Mouse (Mus musculus): ENCODE data around the gene Cep70.

Gene Cep70

DNA sequence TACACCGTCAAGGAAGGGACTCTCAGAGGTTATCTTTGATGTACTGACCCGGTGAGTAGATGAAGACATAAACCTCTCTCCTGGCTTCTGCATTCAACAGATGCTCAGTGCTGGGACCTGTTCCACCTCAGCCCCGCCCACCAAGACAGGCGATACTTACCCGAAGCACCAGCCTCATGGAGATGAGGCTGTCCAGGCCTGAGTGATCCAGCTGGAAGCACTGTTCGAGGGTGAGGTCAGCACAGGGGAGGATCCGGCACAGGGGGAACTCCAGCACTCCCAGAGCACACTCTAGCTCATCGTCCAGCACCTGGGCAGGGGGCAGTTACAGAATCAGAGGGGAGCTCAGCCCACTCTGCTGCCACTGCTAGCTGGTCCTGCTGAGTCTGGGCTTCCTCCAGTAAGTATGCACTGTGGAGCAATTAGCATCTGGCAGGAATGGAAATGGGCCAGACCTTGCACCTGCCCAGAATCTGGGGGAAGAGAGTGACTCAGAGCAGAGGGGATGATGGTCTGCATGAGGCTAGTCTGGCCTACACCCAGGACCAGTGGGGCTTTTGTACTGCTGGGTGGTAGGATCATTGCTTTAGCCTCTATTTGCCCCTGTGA is 76.3 kb downstream of the Cep70 start:
- DNase-seq (ENCODE audit: low read depth, low spot score) = no peak

GRCm38 (mm10) chr9:99320006-99320405 is 76.8 kb downstream of the Cep70 start:
- no peak for DNase-seq (ENCODE audit: low read depth, low spot score)

DNA sequence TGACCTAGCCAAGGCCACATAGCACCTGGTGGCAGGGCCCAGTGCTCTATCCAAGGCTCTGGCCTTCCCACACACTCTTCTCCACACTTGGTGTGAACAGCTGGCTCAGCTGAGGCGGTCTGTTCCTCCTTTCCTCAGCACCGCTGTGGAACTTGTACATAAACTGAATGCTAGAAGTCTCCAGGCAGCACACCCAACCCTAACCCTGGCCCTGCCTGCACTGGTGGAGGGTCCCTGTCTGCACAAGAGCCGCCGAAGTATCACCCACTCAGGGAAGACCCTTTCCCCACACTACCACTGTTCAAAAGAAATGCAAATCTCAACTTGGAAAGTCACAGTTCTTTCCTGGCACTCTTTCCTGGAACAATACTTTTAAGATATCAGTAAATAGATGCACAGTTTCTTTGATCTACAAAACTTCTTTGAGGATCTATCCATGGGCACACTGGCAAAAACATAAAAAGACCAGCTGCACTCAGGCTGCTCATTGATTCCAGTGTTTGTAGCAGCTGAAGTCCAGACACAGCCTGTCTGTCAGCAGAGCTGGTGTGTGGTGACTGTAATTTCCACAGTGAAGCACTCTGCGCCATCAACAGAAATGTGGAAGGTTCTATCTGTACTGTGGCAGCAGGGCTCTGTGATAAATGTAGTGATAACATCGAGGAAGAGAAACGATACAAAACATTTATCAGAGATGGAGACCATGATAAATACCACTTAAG is 82.2 kb downstream of the Cep70 start:
- no peak for DNase-seq (ENCODE audit: low read depth, low spot score)

GRCm38 (mm10) chr9:99325961-99326360 is 82.8 kb downstream of the Cep70 start:
- no peak for DNase-seq (ENCODE audit: low read depth, low spot score)

- no peak for DNase-seq (ENCODE audit: low read depth, low spot score)
These were observed 83.7 kb downstream of the Cep70 start for GRCm38 (mm10) chr9:99326881-99327280.

DNA sequence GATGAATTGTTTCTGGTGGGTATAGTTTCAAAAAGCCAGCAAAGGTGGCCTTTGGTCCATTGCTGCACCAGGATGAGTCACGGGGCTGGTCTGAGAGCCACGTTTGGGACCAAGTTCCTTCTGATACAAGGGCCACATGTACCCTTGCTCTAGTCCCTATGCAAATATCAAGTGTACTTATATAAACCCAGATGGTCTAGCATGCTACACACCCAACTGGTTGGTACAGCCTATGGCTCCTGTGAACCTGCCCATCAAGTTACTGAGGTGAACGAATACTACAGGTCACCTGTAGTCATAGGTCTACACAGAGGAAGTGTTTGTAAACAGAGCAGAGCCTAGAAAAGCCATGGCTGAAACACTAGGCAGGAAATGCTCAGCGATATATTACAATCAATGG is 93.4 kb downstream of the Cep70 start:
- no peak for DNase-seq (ENCODE audit: low read depth, low spot score)

GRCm38 (mm10) chr9:99338293-99338692 is 95.1 kb downstream of the Cep70 start:
- no peak for DNase-seq (ENCODE audit: low read depth, low spot score)

GRCm38 (mm10) chr9:99339182-99339581 is 96.0 kb downstream of the Cep70 start:
- no peak for DNase-seq (ENCODE audit: low read depth, low spot score)

GRCm38 (mm10) chr9:99340126-99340525 is 97.0 kb downstream of the Cep70 start:
- DNase-seq (ENCODE audit: low read depth, low spot score) = no peak

DNA sequence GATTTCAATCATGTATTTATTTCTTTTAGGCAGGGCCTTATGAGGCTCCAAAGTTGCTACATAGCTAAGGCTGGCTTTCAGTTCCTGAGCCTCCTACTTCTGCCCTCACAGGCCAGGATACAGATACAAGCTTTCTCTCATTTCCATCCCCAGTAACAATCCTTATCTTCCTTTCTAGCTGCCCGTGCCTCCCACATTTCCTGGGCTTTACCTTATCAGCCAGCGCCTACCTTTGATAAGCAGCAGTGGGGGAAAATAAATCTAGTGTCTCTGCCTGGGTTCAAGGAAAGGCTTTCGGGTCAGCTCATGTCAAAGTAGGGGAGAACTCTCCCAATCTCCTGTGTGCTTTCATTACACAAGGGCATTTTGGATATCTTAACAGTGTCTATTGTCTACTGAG is 98.4 kb downstream of the Cep70 start:
- DNase-seq (ENCODE audit: low read depth, low spot score) = no peak

- peak; percentile 80 for DNase-seq (ENCODE audit: low read depth, low spot score)
These were observed 102.2 kb downstream of the Cep70 start for GRCm38 (mm10) chr9:99345351-99345792.

Measured in telencephalon, adult 2 months (tissue).